Mouse (Mus musculus): ENCODE results near the gene Zfp865.

GRCm38 (mm10) chr7:5061774-5062359 is 41.7 kb downstream of the Zfp865 start, which contains the start of gene U2af2:
- TF ChIP-seq CTCF (IDR thresholded peaks at IDR 0.05; ENCODE audit: control insufficient read depth, insufficient read depth, insufficient replicate concordance, low read depth, low read length): no peak
- TF ChIP-seq POLR2A (IDR thresholded peaks at IDR 0.05; ENCODE audit: control insufficient read depth, low read depth, low read length): peak; percentile 50
